ENCODE assay signal across 22 mouse cellular contexts in genomic region chr2:11524736-11525135, GRCm38 (mm10). TPM values are rescaled to one million over a fixed set of nuclear protein-coding genes. Genes with fewer than 3 reads are reported as not detected.
A peak's percentile ranks its signal among the peaks of the same experiment; 100 is the strongest.
DNase-seq lines count a peak whose midpoint lies in the region; ATAC-seq and TF ChIP-seq lines count a peak whose summit lies in the region.
"Had no signal": no experiment of that assay in that cellular context is flagged by ENCODE, and none has a peak within 500 bp of the region (broad histone marks: within the 10 kb centered on the region; RNA-seq: fewer than 3 reads in every experiment).

No protein-coding gene starts in this region.

- no peak for TF ChIP-seq POLR2A in MEL (IDR thresholded peaks at IDR 0.05; ENCODE audit: control insufficient read depth in 1 of 2, insufficient read depth in 1 of 2, low read depth in 1 of 2, low read length in 2 of 2, poor library complexity in 1 of 2)

- H3K9ac ChIP-seq in lung, embryonic 16.5 days (ENCODE audit: low read length): no peak overlapping the region
- H3K9ac ChIP-seq in MEL (ENCODE audit: control insufficient read depth, low read depth, low read length, poor library complexity, severe bottlenecking): no peak overlapping the region
- no peak overlapping the region for H3K9ac ChIP-seq in hindbrain, embryonic 12.5 days
- H3K9ac ChIP-seq: forebrain, embryonic 13.5 days; forebrain, postnatal 0 days; heart, embryonic 15.5 days; hindbrain, embryonic 15.5 days had no signal

- H3K79me2 ChIP-seq in MEL (ENCODE audit: control insufficient read depth, insufficient read depth, low read length, poor library complexity): no peaks in the 10 kb centered on the region

- no peaks in the 10 kb centered on the region for H3K36me3 ChIP-seq in lung, embryonic 16.5 days (ENCODE audit: control insufficient read depth, insufficient read depth, low read length)
- peaks cover 0 to 5% of the 10 kb centered on the region in 2 experiments; a peak in 1 of 4 replicates for H3K36me3 ChIP-seq in MEL (ENCODE audit: control insufficient read depth in 1 of 2, insufficient read depth in 2 of 2, low read length in 2 of 2)
- H3K36me3 ChIP-seq in hindbrain, embryonic 12.5 days: no peaks in the 10 kb centered on the region
- H3K36me3 ChIP-seq: embryonic facial prominence, embryonic 10.5 days; heart, embryonic 15.5 days; hindbrain, embryonic 15.5 days had no signal

- WGBS in lung, embryonic 16.5 days: 60% methylated on average over 6 of the region's 6 CpGs
- WGBS in hindbrain, embryonic 12.5 days: 84% methylated on average over 6 of the region's 6 CpGs

- H3K9me3 ChIP-seq in lung, embryonic 16.5 days (ENCODE audit: control insufficient read depth, low read length): no peaks in the 10 kb centered on the region
- no peaks in the 10 kb centered on the region for H3K9me3 ChIP-seq in MEL (replicated peaks; ENCODE audit: insufficient read depth, low read length)
- H3K9me3 ChIP-seq in hindbrain, embryonic 12.5 days (replicated peaks): no peaks in the 10 kb centered on the region
- H3K9me3 ChIP-seq: embryonic facial prominence, embryonic 10.5 days; forebrain, embryonic 13.5 days; heart, embryonic 15.5 days; hindbrain, embryonic 15.5 days had no signal

- no peak for TF ChIP-seq CTCF in MEL (IDR thresholded peaks at IDR 0.05 in 2 of 3, conservative IDR thresholded peaks at IDR 0.05 in 1 of 3; ENCODE audit: control insufficient read depth in 1 of 3, insufficient read depth in 1 of 3, low read depth in 2 of 3, low read length in 3 of 3, poor library complexity in 1 of 3, severe bottlenecking in 1 of 3)

- H3K4me3 ChIP-seq in lung, embryonic 16.5 days (ENCODE audit: low read length): no peak overlapping the region
- H3K4me3 ChIP-seq in MEL (ENCODE audit: control insufficient read depth in 1 of 2, insufficient read depth in 1 of 2, low read depth in 2 of 2, low read length in 2 of 2): no peak overlapping the region
- no peak overlapping the region for H3K4me3 ChIP-seq in brown adipose tissue, adult 24 weeks (ENCODE audit: insufficient read depth, low read depth, low read length)
- H3K4me3 ChIP-seq in hindbrain, embryonic 12.5 days: no peak overlapping the region
- H3K4me3 ChIP-seq: embryonic facial prominence, embryonic 10.5 days; forebrain, embryonic 13.5 days; heart, adult 2 months; heart, embryonic 15.5 days; hindbrain, embryonic 15.5 days had no signal

- H3K27ac ChIP-seq in lung, embryonic 16.5 days (ENCODE audit: low read length): no peak overlapping the region
- H3K27ac ChIP-seq in MEL (ENCODE audit: control insufficient read depth, low read depth, low read length): no peak overlapping the region
- H3K27ac ChIP-seq in brown adipose tissue, adult 24 weeks (replicated peaks; ENCODE audit: low read depth, low read length): peak overlapping the region; percentile 98
- H3K27ac ChIP-seq in hindbrain, embryonic 12.5 days: no peak overlapping the region
- H3K27ac ChIP-seq: embryonic facial prominence, embryonic 10.5 days; forebrain, embryonic 13.5 days; heart, adult 2 months; heart, embryonic 15.5 days; hindbrain, embryonic 15.5 days had no signal

- no peak for TF ChIP-seq EP300 in MEL (IDR thresholded peaks at IDR 0.05; ENCODE audit: low read depth in 1 of 2, low read length in 2 of 2)

- no peaks in the 10 kb centered on the region for H3K27me3 ChIP-seq in lung, embryonic 16.5 days (ENCODE audit: control insufficient read depth, insufficient read depth, low read depth, low read length)
- no peaks in the 10 kb centered on the region for H3K27me3 ChIP-seq in MEL (ENCODE audit: control insufficient read depth in 1 of 2, insufficient read depth in 2 of 2, low read length in 2 of 2)
- H3K27me3 ChIP-seq in hindbrain, embryonic 12.5 days: no peaks in the 10 kb centered on the region
- H3K27me3 ChIP-seq: forebrain, embryonic 13.5 days; heart, embryonic 15.5 days; hindbrain, embryonic 15.5 days had no signal

- DNase-seq in lung, adult 18-20 months: no peak
- no peak for DNase-seq in MEL (ENCODE audit: low read depth, low spot score)
- no peak for DNase-seq in heart, adult 11 months
- DNase-seq: adrenal gland, adult 8-10 months; adrenal gland, postnatal 36 days; cerebellum, adult 18-20 months; cerebellum, adult 9-11 months; cerebellum, postnatal 36 days; forebrain, postnatal 0 days; gastrocnemius, postnatal 36 days; heart, adult 2 months; heart, postnatal 14 days had no signal

- no peaks in the 10 kb centered on the region for H3K4me1 ChIP-seq in lung, embryonic 16.5 days (replicated peaks; ENCODE audit: control insufficient read depth, insufficient read depth, low read length)
- H3K4me1 ChIP-seq in MEL (ENCODE audit: control insufficient read depth in 1 of 2, insufficient read depth in 2 of 2, low read length in 2 of 2): peaks cover 0 to 8% of the 10 kb centered on the region in 2 experiments; a peak in 2 of 4 replicates
- peaks cover 22% of the 10 kb centered on the region for H3K4me1 ChIP-seq in brown adipose tissue, adult 24 weeks (ENCODE audit: control insufficient read depth, insufficient read depth, insufficient read length, low read length)
- no peaks in the 10 kb centered on the region for H3K4me1 ChIP-seq in hindbrain, embryonic 12.5 days
- H3K4me1 ChIP-seq: forebrain, embryonic 13.5 days; hindbrain, embryonic 15.5 days had no signal

- no peak overlapping the region for H3K4me2 ChIP-seq in lung, embryonic 16.5 days (ENCODE audit: low read depth, low read length)
- H3K4me2 ChIP-seq in hindbrain, embryonic 12.5 days (replicated peaks): no peak overlapping the region
- H3K4me2 ChIP-seq: forebrain, embryonic 13.5 days; heart, embryonic 11.5 days; heart, embryonic 15.5 days; hindbrain, embryonic 15.5 days had no signal

- TF ChIP-seq RAD21 in MEL (IDR thresholded peaks at IDR 0.05; ENCODE audit: low read depth, low read length): no peak

- ATAC-seq in lung, embryonic 16.5 days (ENCODE audit: low read depth): 0 out of 2 replicates have a peak, but pooled peaks have one; percentile 13
- ATAC-seq in megakaryocyte progenitor cell, adult 5-6 weeks (replicated peaks; ENCODE audit: poor library complexity): peak; percentile 96
- no peak for ATAC-seq in hindbrain, embryonic 12.5 days (ENCODE audit: low FRiP score)
- ATAC-seq: forebrain, embryonic 13.5 days; forebrain, postnatal 0 days; inflammation-experienced regulatory T-cells, adult 6 months had no signal

TF ChIP-seq in MEL, 35 proteins besides CTCF, POLR2A, EP300 and RAD21:
- TF ChIP-seq MYB (IDR thresholded peaks at IDR 0.05; ENCODE audit: low read depth, low read length) (0 out of 2 replicates have a peak, but pooled peaks have one; percentile 10), RCOR1 (IDR thresholded peaks at IDR 0.05; ENCODE audit: low read depth, low read length) (no peak), MAZ (IDR thresholded peaks at IDR 0.05; ENCODE audit: low read depth, low read length) (no peak)

RNA-seq across cellular contexts. Expression of gene Pfkfb3, which starts 29.1 kb away (rescaled TPM):
- 17.9 and 19.2 TPM in 2 replicates for polyA plus RNA-seq in lung, embryonic 16.5 days (2015; fragmentation: Nextera tagmentation; extraction: Ambion mirVana)
- total RNA-seq in MEL (2012; rRNA removed): 7.2 and 9.9 TPM in 2 replicates
- 10 to 100 TPM in 1 of 2 experiments, not detected in 1; 13.8 TPM for polyA plus RNA-seq in MEL (2012; ENCODE audit: insufficient read depth in 1 of 2, insufficient read length in 2 of 2, low read depth in 1 of 2, low replicate concordance in 2 of 2, missing spikeins in 1 of 2)
- polyA plus RNA-seq in brown adipose tissue, adult 24 weeks (2012; ENCODE audit: insufficient read depth, insufficient read length, missing spikeins): 190 and 226 TPM in 2 replicates
- total RNA-seq in megakaryocyte progenitor cell, adult 5-6 weeks (2015): 48.2 and 49.0 TPM in 2 replicates
- 40.9 and 45.9 TPM in 2 replicates for total RNA-seq in megakaryocyte progenitor cell, adult 5-6 weeks (2017)
- polyA plus RNA-seq in hindbrain, embryonic 12.5 days (2016; fragmentation: Nextera tagmentation; extraction: Ambion mirVana): 19.5 and 20.4 TPM in 2 replicates
